8 mouse cellular contexts compared by ENCODE assay signal in genomic region chr14:118936952-118937351, GRCm38 (mm10). TPM values are rescaled to one million over a fixed set of nuclear protein-coding genes. Genes with fewer than 3 reads are reported as not detected.
DNase-seq lines count a peak whose midpoint lies in the region; ATAC-seq and TF ChIP-seq lines count a peak whose summit lies in the region.

No protein-coding gene starts in this region.

- peak overlapping the region; percentile 41 for H3K9ac ChIP-seq in heart, postnatal 0 days (replicated peaks; ENCODE audit: low read depth, low read length)
- peak overlapping the region; percentile 97 for H3K9ac ChIP-seq in hindbrain, embryonic 14.5 days
- peak overlapping the region; percentile 76 for H3K9ac ChIP-seq in midbrain, embryonic 13.5 days (replicated peaks)

- ATAC-seq in heart, postnatal 0 days (ENCODE audit: insufficient read depth, low read depth), result no peak
- ATAC-seq in hindbrain, embryonic 14.5 days (ENCODE audit: low FRiP score), result peak; percentile 3; the same call in 1 of the 2 replicates
- ATAC-seq in midbrain, embryonic 13.5 days, result no peak

- peak overlapping the region; percentile 72 for H3K4me2 ChIP-seq in heart, postnatal 0 days (ENCODE audit: low read depth, low read length)
- H3K4me2 ChIP-seq in hindbrain, embryonic 14.5 days (replicated peaks), result peak overlapping the region; percentile 77
- H3K4me2 ChIP-seq in midbrain, embryonic 13.5 days (replicated peaks), result peak overlapping the region; percentile 68

- 38% methylated on average over 4 of the region's 4 CpGs for WGBS in heart, postnatal 0 days
- WGBS in bone marrow, adult 2 months, result 26% methylated on average over 4 of the region's 4 CpGs
- 39% methylated on average over 4 of the region's 4 CpGs for WGBS in hindbrain, embryonic 14.5 days
- 37% methylated on average over 4 of the region's 4 CpGs for WGBS in midbrain, embryonic 13.5 days

- DNase-seq in heart, postnatal 0 days (ENCODE audit: low spot score), result no peak
- DNase-seq in heart, adult 9 months (ENCODE audit: low spot score in 2 of 2), result no peak
- no peak for DNase-seq in hindbrain, embryonic 14.5 days (ENCODE audit: low spot score)
- DNase-seq in adrenal gland, postnatal 4 days (ENCODE audit: low spot score in 2 of 2), result no peak
- DNase-seq in adrenal gland, adult 2 months, result no peak
- no peak for DNase-seq in urinary bladder, adult 18-20 months (ENCODE audit: low spot score in 2 of 2)

- H3K4me3 ChIP-seq in heart, postnatal 0 days (ENCODE audit: low read depth, low read length), result peak overlapping the region; percentile 99
- H3K4me3 ChIP-seq in bone marrow, adult 2 months (replicated peaks; ENCODE audit: control insufficient read depth, low read depth, low read length), result peak overlapping the region; percentile 35
- peak overlapping the region; percentile 99 for H3K4me3 ChIP-seq in hindbrain, embryonic 14.5 days (replicated peaks; ENCODE audit: low read length)
- peak overlapping the region; percentile 96 for H3K4me3 ChIP-seq in midbrain, embryonic 13.5 days (replicated peaks)

- H3K36me3 ChIP-seq in heart, postnatal 0 days (replicated peaks; ENCODE audit: control insufficient read depth, insufficient read depth, low read length), result no peaks in the 10 kb centered on the region
- no peaks in the 10 kb centered on the region for H3K36me3 ChIP-seq in hindbrain, embryonic 14.5 days (replicated peaks; ENCODE audit: control insufficient read depth, insufficient read depth)
- no peaks in the 10 kb centered on the region for H3K36me3 ChIP-seq in midbrain, embryonic 13.5 days

- TF ChIP-seq CTCF in heart, postnatal 0 days (IDR thresholded peaks at IDR 0.05; ENCODE audit: low read depth), result no peak
- TF ChIP-seq CTCF in bone marrow, adult 2 months (IDR thresholded peaks at IDR 0.05; ENCODE audit: control insufficient read depth, insufficient read depth, low read length), result no peak

- no peaks in the 10 kb centered on the region for H3K27me3 ChIP-seq in heart, postnatal 0 days (ENCODE audit: control insufficient read depth, insufficient read depth, low read length)
- no peaks in the 10 kb centered on the region for H3K27me3 ChIP-seq in hindbrain, embryonic 14.5 days (ENCODE audit: control insufficient read depth, insufficient read depth, low read length)
- peaks cover 6% of the 10 kb centered on the region; the same call in 1 of the 2 replicates for H3K27me3 ChIP-seq in midbrain, embryonic 13.5 days

- H3K4me1 ChIP-seq in heart, postnatal 0 days (ENCODE audit: control insufficient read depth, insufficient read depth), result peaks cover 17% of the 10 kb centered on the region
- H3K4me1 ChIP-seq in bone marrow, adult 2 months (ENCODE audit: control insufficient read depth, insufficient read depth, low read length), result peaks cover 2% of the 10 kb centered on the region
- H3K4me1 ChIP-seq in hindbrain, embryonic 14.5 days (replicated peaks; ENCODE audit: control insufficient read depth, insufficient read depth, low read length), result peaks cover 15% of the 10 kb centered on the region
- peaks cover 28% of the 10 kb centered on the region for H3K4me1 ChIP-seq in midbrain, embryonic 13.5 days (replicated peaks)

- TF ChIP-seq EP300 in heart, postnatal 0 days (IDR thresholded peaks at IDR 0.05; ENCODE audit: low read depth), result no peak

- peak overlapping the region; percentile 73 for H3K27ac ChIP-seq in heart, postnatal 0 days (ENCODE audit: low read depth)
- no peak overlapping the region for H3K27ac ChIP-seq in bone marrow, adult 2 months (ENCODE audit: control insufficient read depth, insufficient read depth, low read depth, low read length, poor library complexity)
- peak overlapping the region; percentile 74 for H3K27ac ChIP-seq in hindbrain, embryonic 14.5 days
- peak overlapping the region; percentile 86 for H3K27ac ChIP-seq in midbrain, embryonic 13.5 days

- no peak for TF ChIP-seq POLR2A in bone marrow, adult 2 months (IDR thresholded peaks at IDR 0.05; ENCODE audit: borderline replicate concordance, control insufficient read depth, low read depth, low read length)

- no peaks in the 10 kb centered on the region for H3K9me3 ChIP-seq in heart, postnatal 0 days (replicated peaks; ENCODE audit: control insufficient read depth, low read length)
- no peaks in the 10 kb centered on the region for H3K9me3 ChIP-seq in hindbrain, embryonic 14.5 days (ENCODE audit: control insufficient read depth, low read length)
- H3K9me3 ChIP-seq in midbrain, embryonic 13.5 days, result no peaks in the 10 kb centered on the region

RNA-seq across cellular contexts. Expression of gene Dnajc3, which starts 0.8 kb away (rescaled TPM):
- 15.6 and 19.7 TPM in 2 replicates for total RNA-seq in heart, postnatal 0 days (2014; rRNA removed; ENCODE audit: low replicate concordance)
- polyA plus RNA-seq in heart, postnatal 0 days (2015; fragmentation: Nextera tagmentation; extraction: Ambion mirVana), result 17.2 and 19.8 TPM in 2 replicates
- polyA plus RNA-seq in bone marrow, adult 2 months (2011; ENCODE audit: insufficient read depth, insufficient read length, low replicate concordance, missing spikeins), result 6.9 and 11.0 TPM in 2 replicates
- 25.3 and 29.9 TPM in 2 replicates for polyA plus RNA-seq in hindbrain, embryonic 14.5 days (2014; fragmentation: Nextera tagmentation; extraction: Ambion mirVana)
- polyA plus RNA-seq in midbrain, embryonic 13.5 days (2015; fragmentation: Nextera tagmentation; extraction: Ambion mirVana), result 17.0 and 19.1 TPM in 2 replicates
- 10 to 100 TPM; 49.6 to 52.1 TPM for total RNA-seq in adrenal gland, postnatal 4 days (2021)
- 10 to 100 TPM; 62.2 to 65.2 TPM for total RNA-seq in adrenal gland, adult 2 months (2021)
- 9.6 and 12.3 TPM in 2 replicates for polyA plus RNA-seq in adrenal gland, adult 2 months (2012; rRNA removed)

RNA-seq across cellular contexts. Expression of gene Dzip1, which starts 11.7 kb away (rescaled TPM):
- total RNA-seq in heart, postnatal 0 days (2014; rRNA removed; ENCODE audit: low replicate concordance), result 3.4 and 7.5 TPM in 2 replicates
- polyA plus RNA-seq in heart, postnatal 0 days (2015; fragmentation: Nextera tagmentation; extraction: Ambion mirVana), result 1.2 and 1.3 TPM in 2 replicates
- 1.3 and 5.3 TPM in 2 replicates for polyA plus RNA-seq in bone marrow, adult 2 months (2011; ENCODE audit: insufficient read depth, insufficient read length, low replicate concordance, missing spikeins)
- 105 and 122 TPM in 2 replicates for polyA plus RNA-seq in hindbrain, embryonic 14.5 days (2014; fragmentation: Nextera tagmentation; extraction: Ambion mirVana)
- 50.8 and 54.1 TPM in 2 replicates for polyA plus RNA-seq in midbrain, embryonic 13.5 days (2015; fragmentation: Nextera tagmentation; extraction: Ambion mirVana)
- total RNA-seq in adrenal gland, postnatal 4 days (2021), result 10 to 100 TPM; 31.1 to 32.0 TPM
- total RNA-seq in adrenal gland, adult 2 months (2021), result 10 to 100 TPM; 12.5 to 13.5 TPM
- polyA plus RNA-seq in adrenal gland, adult 2 months (2012; rRNA removed), result 12.5 and 14.6 TPM in 2 replicates

Comparison
In these comparisons a context has a peak if more than half of its experiments do, and no peak if none do; other contexts are left out.
1. H3K4me3 ChIP-seq: peak in every context shown above with its lines; median percentile 99 in heart, postnatal 0 days; 99 in hindbrain, embryonic 14.5 days; 96 in midbrain, embryonic 13.5 days; 35 in bone marrow, adult 2 months.
2. H3K9ac ChIP-seq: peak in every context shown above with its lines; median percentile 97 in hindbrain, embryonic 14.5 days; 76 in midbrain, embryonic 13.5 days; 41 in heart, postnatal 0 days.